Mouse (Mus musculus): Measurements from ENCODE around the gene Rnf215. TPM values are rescaled to one million over a fixed set of nuclear protein-coding genes. Genes with fewer than 3 reads are reported as not detected.

Gene Rnf215
- polyA plus RNA-seq (2012; rRNA removed): 4.2 and 4.5 TPM in 2 replicates

- TF ChIP-seq CTCF (IDR thresholded peaks at IDR 0.05; ENCODE audit: control insufficient read depth, insufficient read depth, insufficient replicate concordance, low read depth, low read length) (peak; percentile 64; the same call in 1 of the 2 replicates), POLR2A (IDR thresholded peaks at IDR 0.05; ENCODE audit: control insufficient read depth, low read depth, low read length) (peak; percentile 51; the same call in 1 of the 2 replicates)
- H3K27me3 ChIP-seq (ENCODE audit: control insufficient read depth, insufficient read depth, low read length): no peaks in the 10 kb centered on the region
- H3K36me3 ChIP-seq (ENCODE audit: control insufficient read depth, insufficient read depth, low read length): no peaks in the 10 kb centered on the region
- H3K4me1 ChIP-seq (ENCODE audit: control insufficient read depth, insufficient read depth, low read length): peaks cover 10% of the 10 kb centered on the region
- H3K4me3 ChIP-seq (ENCODE audit: control insufficient read depth, low read depth, low read length): peak within 1 kb of the TSS; percentile 97
- H3K27ac ChIP-seq (ENCODE audit: control insufficient read depth, insufficient read depth, low read depth, low read length): peak within 1 kb of the TSS; percentile 84
Observed at GRCm38 (mm10) chr11:4134986-4135935, at the start of gene Rnf215. Gene Rnf215, plus strand, starts transcription at chr11:4135202.

- H3K27me3 ChIP-seq (ENCODE audit: control insufficient read depth, insufficient read depth, low read length): no peaks in the 10 kb centered on the region
- H3K36me3 ChIP-seq (ENCODE audit: control insufficient read depth, insufficient read depth, low read length): no peaks in the 10 kb centered on the region
- no peaks in the 10 kb centered on the region for H3K4me1 ChIP-seq (ENCODE audit: control insufficient read depth, insufficient read depth, low read length)
- H3K27ac ChIP-seq (ENCODE audit: control insufficient read depth, insufficient read depth, low read depth, low read length): no peak overlapping the region
- no peak overlapping the region for H3K4me3 ChIP-seq (ENCODE audit: control insufficient read depth, low read depth, low read length)
- TF ChIP-seq POLR2A (IDR thresholded peaks at IDR 0.05; ENCODE audit: control insufficient read depth, low read depth, low read length): no peak
- TF ChIP-seq CTCF (IDR thresholded peaks at IDR 0.05; ENCODE audit: control insufficient read depth, insufficient read depth, insufficient replicate concordance, low read depth, low read length): no peak
Observed at GRCm38 (mm10) chr11:4086246-4086645, 48.8 kb upstream of the Rnf215 start.

- no peaks in the 10 kb centered on the region for H3K36me3 ChIP-seq (ENCODE audit: control insufficient read depth, insufficient read depth, low read length)
- H3K4me3 ChIP-seq (ENCODE audit: control insufficient read depth, low read depth, low read length): no peak overlapping the region
- H3K4me1 ChIP-seq (ENCODE audit: control insufficient read depth, insufficient read depth, low read length): no peaks in the 10 kb centered on the region
- H3K27me3 ChIP-seq (ENCODE audit: control insufficient read depth, insufficient read depth, low read length): no peaks in the 10 kb centered on the region
- no peak for TF ChIP-seq POLR2A (IDR thresholded peaks at IDR 0.05; ENCODE audit: control insufficient read depth, low read depth, low read length)
- no peak for TF ChIP-seq CTCF (IDR thresholded peaks at IDR 0.05; ENCODE audit: control insufficient read depth, insufficient read depth, insufficient replicate concordance, low read depth, low read length)
- no peak overlapping the region for H3K27ac ChIP-seq (ENCODE audit: control insufficient read depth, insufficient read depth, low read depth, low read length)
Observed at GRCm38 (mm10) chr11:4087267-4087666, 47.7 kb upstream of the Rnf215 start.

DNA sequence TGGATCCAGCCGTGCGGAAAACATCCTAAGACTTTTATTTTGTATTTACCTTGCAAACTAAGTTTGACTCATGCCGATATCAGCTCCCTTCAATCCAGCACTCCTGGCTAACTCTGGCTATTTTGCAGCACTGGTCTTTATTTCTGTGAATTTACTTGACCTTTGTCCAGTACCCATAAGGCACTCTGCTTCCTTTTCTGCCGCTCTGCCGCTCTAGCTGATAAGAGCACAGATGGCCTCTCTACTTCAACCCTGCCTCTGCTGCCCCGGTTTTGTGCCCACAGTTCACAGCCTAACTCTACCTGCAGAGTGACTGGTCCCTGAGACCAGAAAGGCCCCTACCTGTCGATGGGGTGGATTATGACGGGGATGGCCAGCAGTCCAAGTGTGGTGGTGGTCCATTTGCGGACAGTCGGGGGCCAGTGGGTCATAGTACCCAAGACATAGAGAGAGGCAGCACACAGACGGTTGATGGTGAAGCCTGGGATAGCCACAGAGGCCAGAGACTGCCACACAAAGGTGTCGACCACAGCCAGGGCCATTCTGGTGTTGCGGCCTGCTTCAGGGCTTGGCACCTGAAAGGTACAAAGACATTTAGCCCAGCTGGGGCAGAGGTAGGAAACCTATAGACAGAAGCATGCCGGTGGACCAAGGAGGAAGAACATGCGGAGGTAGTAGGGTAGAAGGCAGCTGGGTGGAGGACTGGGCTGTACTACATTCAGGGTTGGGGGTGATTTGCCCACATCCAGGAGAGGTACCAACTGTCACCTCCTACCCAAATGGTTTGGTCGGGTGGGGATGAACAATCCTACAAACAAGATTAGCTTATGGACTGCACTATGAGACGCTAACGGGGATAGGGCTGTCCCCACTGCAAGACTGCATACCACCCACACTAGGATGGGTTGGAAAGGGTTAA, 41.3 kb upstream of the Rnf215 start:
- TF ChIP-seq POLR2A (IDR thresholded peaks at IDR 0.05; ENCODE audit: control insufficient read depth, low read depth, low read length) (no peak), CTCF (IDR thresholded peaks at IDR 0.05; ENCODE audit: control insufficient read depth, insufficient read depth, insufficient replicate concordance, low read depth, low read length) (no peak)
- H3K4me1 ChIP-seq (ENCODE audit: control insufficient read depth, insufficient read depth, low read length): peaks cover 21% of the 10 kb centered on the region
- H3K27me3 ChIP-seq (ENCODE audit: control insufficient read depth, insufficient read depth, low read length): no peaks in the 10 kb centered on the region
- no peaks in the 10 kb centered on the region for H3K36me3 ChIP-seq (ENCODE audit: control insufficient read depth, insufficient read depth, low read length)
- peak overlapping the region; percentile 93 for H3K4me3 ChIP-seq (ENCODE audit: control insufficient read depth, low read depth, low read length)
- no peak overlapping the region for H3K27ac ChIP-seq (ENCODE audit: control insufficient read depth, insufficient read depth, low read depth, low read length)

GRCm38 (mm10) chr11:4094378-4095170, 40.4 kb upstream of the Rnf215 start:
- Histone ChIP-seq H3K27ac (ENCODE audit: control insufficient read depth, insufficient read depth, low read depth, low read length) (peak overlapping the region; percentile 25; the same call in 1 of the 2 replicates), H3K4me3 (ENCODE audit: control insufficient read depth, low read depth, low read length) (peak overlapping the region; percentile 93), H3K27me3 (ENCODE audit: control insufficient read depth, insufficient read depth, low read length) (no peaks in the 10 kb centered on the region), H3K4me1 (ENCODE audit: control insufficient read depth, insufficient read depth, low read length) (peaks cover 23% of the 10 kb centered on the region), H3K36me3 (ENCODE audit: control insufficient read depth, insufficient read depth, low read length) (no peaks in the 10 kb centered on the region)
- TF ChIP-seq CTCF (IDR thresholded peaks at IDR 0.05; ENCODE audit: control insufficient read depth, insufficient read depth, insufficient replicate concordance, low read depth, low read length) (peak; percentile 76; the same call in 1 of the 2 replicates), POLR2A (IDR thresholded peaks at IDR 0.05; ENCODE audit: control insufficient read depth, low read depth, low read length) (no peak)

- Histone ChIP-seq H3K27ac (ENCODE audit: control insufficient read depth, insufficient read depth, low read depth, low read length) (peak within 1 kb of the TSS; percentile 72), H3K4me3 (ENCODE audit: control insufficient read depth, low read depth, low read length) (peak within 1 kb of the TSS; percentile 93), H3K4me1 (ENCODE audit: control insufficient read depth, insufficient read depth, low read length) (peaks cover 23% of the 10 kb centered on the region), H3K36me3 (ENCODE audit: control insufficient read depth, insufficient read depth, low read length) (no peaks in the 10 kb centered on the region), H3K27me3 (ENCODE audit: control insufficient read depth, insufficient read depth, low read length) (no peaks in the 10 kb centered on the region)
- no peak for TF ChIP-seq CTCF (IDR thresholded peaks at IDR 0.05; ENCODE audit: control insufficient read depth, insufficient read depth, insufficient replicate concordance, low read depth, low read length)
- TF ChIP-seq POLR2A (IDR thresholded peaks at IDR 0.05; ENCODE audit: control insufficient read depth, low read depth, low read length): no peak; the same call in 1 of the 2 replicates
Observed at GRCm38 (mm10) chr11:4095171-4096053, 39.6 kb upstream of the Rnf215 start, which contains the start of gene Mtfp1. Gene Mtfp1, minus strand, starts transcription at chr11:4095445.
